Mouse (Mus musculus): ENCODE measurements at regions not wholly inside any gene's neighbourhood (a gene's known extent, or its start where the extent isn't known, plus 50 kb on each side); places are given as distances from the start of the nearest gene placed in this dataset.

- H3K27me3 ChIP-seq (ENCODE audit: insufficient read depth, poor library complexity, severe bottlenecking): no peaks in the 10 kb centered on the region
- no peaks in the 10 kb centered on the region for H3K9me3 ChIP-seq
- no peak overlapping the region for H3K27ac ChIP-seq
- WGBS: 73% methylated on average over 3 of the region's 3 CpGs
- no peak for DNase-seq (ENCODE audit: low spot score)
- H3K4me3 ChIP-seq: no peak overlapping the region
- no peaks in the 10 kb centered on the region for H3K4me1 ChIP-seq
- H3K36me3 ChIP-seq: no peaks in the 10 kb centered on the region
Observed at GRCm38 (mm10) chr13:101523492-101523891, 244.5 kb downstream of the Pik3r1 start.

GRCm38 (mm10) chr13:101522597-101522996 is 245.4 kb downstream of the Pik3r1 start:
- H3K4me3 ChIP-seq: no peak overlapping the region
- H3K4me1 ChIP-seq: no peaks in the 10 kb centered on the region
- no peaks in the 10 kb centered on the region for H3K9me3 ChIP-seq
- no peak for DNase-seq (ENCODE audit: low spot score)
- H3K27ac ChIP-seq: no peak overlapping the region
- 78% methylated on average over 2 of the region's 2 CpGs for WGBS
- H3K36me3 ChIP-seq: no peaks in the 10 kb centered on the region
- no peaks in the 10 kb centered on the region for H3K27me3 ChIP-seq (ENCODE audit: insufficient read depth, poor library complexity, severe bottlenecking)

- WGBS: 46% methylated on average over 3 of the region's 3 CpGs
- Histone ChIP-seq H3K27ac (no peak overlapping the region), H3K27me3 (ENCODE audit: insufficient read depth, poor library complexity, severe bottlenecking) (no peaks in the 10 kb centered on the region), H3K36me3 (no peaks in the 10 kb centered on the region), H3K4me3 (no peak overlapping the region), H3K4me1 (no peaks in the 10 kb centered on the region), H3K9me3 (0 out of 2 replicates have a peak, but pooled peaks cover 4% of the 10 kb centered on the region)
- DNase-seq (ENCODE audit: low spot score): no peak
Observed at GRCm38 (mm10) chr13:101513354-101513753, 254.7 kb downstream of the Pik3r1 start.

- Histone ChIP-seq H3K36me3 (no peaks in the 10 kb centered on the region), H3K9me3 (no peaks in the 10 kb centered on the region), H3K27me3 (ENCODE audit: insufficient read depth, poor library complexity, severe bottlenecking) (no peaks in the 10 kb centered on the region), H3K27ac (no peak overlapping the region), H3K4me3 (no peak overlapping the region), H3K4me1 (no peaks in the 10 kb centered on the region)
- 60% methylated on average over 1 of the region's 1 CpGs for WGBS
- no peak for DNase-seq (ENCODE audit: low spot score)
Observed at GRCm38 (mm10) chr13:101509946-101510345, 258.1 kb downstream of the Pik3r1 start.

- H3K36me3 ChIP-seq: no peaks in the 10 kb centered on the region
- H3K27ac ChIP-seq: no peak overlapping the region
- DNase-seq (ENCODE audit: low spot score): no peak
- no peaks in the 10 kb centered on the region for H3K4me1 ChIP-seq
- no peaks in the 10 kb centered on the region for H3K9me3 ChIP-seq
- H3K4me3 ChIP-seq: no peak overlapping the region
- H3K27me3 ChIP-seq (ENCODE audit: insufficient read depth, poor library complexity, severe bottlenecking): no peaks in the 10 kb centered on the region
Observed at GRCm38 (mm10) chr13:101508331-101508730, 259.7 kb downstream of the Pik3r1 start.

GRCm38 (mm10) chr13:101506696-101507095 is 261.3 kb downstream of the Pik3r1 start:
- Histone ChIP-seq H3K9me3 (no peaks in the 10 kb centered on the region), H3K4me1 (no peaks in the 10 kb centered on the region), H3K4me3 (no peak overlapping the region), H3K27me3 (ENCODE audit: insufficient read depth, poor library complexity, severe bottlenecking) (no peaks in the 10 kb centered on the region), H3K36me3 (no peaks in the 10 kb centered on the region), H3K27ac (no peak overlapping the region)
- no peak for DNase-seq (ENCODE audit: low spot score)

- H3K9me3 ChIP-seq: no peaks in the 10 kb centered on the region
- no peak for DNase-seq (ENCODE audit: low spot score)
- H3K36me3 ChIP-seq: no peaks in the 10 kb centered on the region
- H3K27me3 ChIP-seq (ENCODE audit: insufficient read depth, poor library complexity, severe bottlenecking): no peaks in the 10 kb centered on the region
- no peak overlapping the region for H3K4me3 ChIP-seq
- no peak overlapping the region for H3K27ac ChIP-seq
- WGBS: 87% methylated on average over 1 of the region's 1 CpGs
- H3K4me1 ChIP-seq: no peaks in the 10 kb centered on the region
Observed at GRCm38 (mm10) chr13:101505054-101505453, 263.0 kb downstream of the Pik3r1 start.

GRCm38 (mm10) chr13:101504241-101504640 is 263.8 kb downstream of the Pik3r1 start:
- Histone ChIP-seq H3K4me1 (no peaks in the 10 kb centered on the region), H3K9me3 (no peaks in the 10 kb centered on the region), H3K36me3 (no peaks in the 10 kb centered on the region), H3K27ac (no peak overlapping the region), H3K4me3 (no peak overlapping the region), H3K27me3 (ENCODE audit: insufficient read depth, poor library complexity, severe bottlenecking) (no peaks in the 10 kb centered on the region)
- no peak for DNase-seq (ENCODE audit: low spot score)
- 78% methylated on average over 5 of the region's 5 CpGs for WGBS

- H3K4me3 ChIP-seq: no peak overlapping the region
- H3K27me3 ChIP-seq (ENCODE audit: insufficient read depth, poor library complexity, severe bottlenecking): no peaks in the 10 kb centered on the region
- no peaks in the 10 kb centered on the region for H3K4me1 ChIP-seq
- no peak for DNase-seq (ENCODE audit: low spot score)
- no peak overlapping the region for H3K27ac ChIP-seq
- 84% methylated on average over 5 of the region's 5 CpGs for WGBS
- H3K9me3 ChIP-seq: no peaks in the 10 kb centered on the region
- H3K36me3 ChIP-seq: no peaks in the 10 kb centered on the region
Observed at GRCm38 (mm10) chr13:101501845-101502284, 266.2 kb downstream of the Pik3r1 start.

- Histone ChIP-seq H3K27me3 (ENCODE audit: insufficient read depth, poor library complexity, severe bottlenecking) (no peaks in the 10 kb centered on the region), H3K27ac (no peak overlapping the region)
- WGBS: 91% methylated on average over 3 of the region's 3 CpGs
Observed at GRCm38 (mm10) chr13:101501061-101501460, 267.0 kb downstream of the Pik3r1 start.

GRCm38 (mm10) chr13:101491835-101492234 is 276.2 kb downstream of the Pik3r1 start:
- no peak for DNase-seq (ENCODE audit: low spot score)
- no peaks in the 10 kb centered on the region for H3K36me3 ChIP-seq
- H3K27ac ChIP-seq: no peak overlapping the region
- no peaks in the 10 kb centered on the region for H3K27me3 ChIP-seq (ENCODE audit: insufficient read depth, poor library complexity, severe bottlenecking)
- H3K9me3 ChIP-seq: no peaks in the 10 kb centered on the region
- WGBS: 31% methylated on average over 3 of the region's 3 CpGs
- no peak overlapping the region for H3K4me3 ChIP-seq
- H3K4me1 ChIP-seq: peaks cover 6% of the 10 kb centered on the region; the same call in 1 of the 2 replicates

More at GRCm38 (mm10) chr13:101501061-101501460, 267.0 kb downstream of the Pik3r1 start:
- H3K36me3 ChIP-seq: no peaks in the 10 kb centered on the region
- no peak overlapping the region for H3K4me3 ChIP-seq
- no peak for DNase-seq (ENCODE audit: low spot score)
- no peaks in the 10 kb centered on the region for H3K4me1 ChIP-seq
- no peaks in the 10 kb centered on the region for H3K9me3 ChIP-seq

- Histone ChIP-seq H3K4me3 (no peak overlapping the region), H3K27me3 (ENCODE audit: insufficient read depth, poor library complexity, severe bottlenecking) (no peaks in the 10 kb centered on the region), H3K4me1 (peaks cover 6% of the 10 kb centered on the region; the same call in 1 of the 2 replicates), H3K27ac (no peak overlapping the region), H3K9me3 (no peaks in the 10 kb centered on the region), H3K36me3 (no peaks in the 10 kb centered on the region)
- WGBS: 66% methylated on average over 5 of the region's 5 CpGs
- no peak for DNase-seq (ENCODE audit: low spot score)
Observed at GRCm38 (mm10) chr13:101490961-101491360, 277.1 kb downstream of the Pik3r1 start.

GRCm38 (mm10) chr13:101487621-101488020 is 280.4 kb downstream of the Pik3r1 start:
- Histone ChIP-seq H3K9me3 (no peaks in the 10 kb centered on the region), H3K36me3 (no peaks in the 10 kb centered on the region), H3K27me3 (ENCODE audit: insufficient read depth, poor library complexity, severe bottlenecking) (no peaks in the 10 kb centered on the region), H3K27ac (no peak overlapping the region), H3K4me1 (peaks cover 6% of the 10 kb centered on the region; the same call in 1 of the 2 replicates), H3K4me3 (no peak overlapping the region)
- WGBS: 78% methylated on average over 2 of the region's 2 CpGs
- DNase-seq (ENCODE audit: low spot score): no peak

- H3K27ac ChIP-seq: peak overlapping the region; percentile 47
- H3K27me3 ChIP-seq (ENCODE audit: insufficient read depth, poor library complexity, severe bottlenecking): no peaks in the 10 kb centered on the region
- no peaks in the 10 kb centered on the region for H3K36me3 ChIP-seq
- H3K4me3 ChIP-seq: no peak overlapping the region
- no peak for DNase-seq (ENCODE audit: low spot score)
- H3K4me1 ChIP-seq: no peaks in the 10 kb centered on the region
- H3K9me3 ChIP-seq: no peaks in the 10 kb centered on the region
- 53% methylated on average over 7 of the region's 7 CpGs for WGBS
Observed at GRCm38 (mm10) chr13:101485823-101486222, 282.2 kb downstream of the Pik3r1 start.

All from heart, embryonic 10.5 days (tissue).